Mouse (Mus musculus) stomach, embryonic 14.5 days (tissue): ENCODE data around the gene Sugp2. TPM values are rescaled to one million over a fixed set of nuclear protein-coding genes. Genes with fewer than 3 reads are reported as not detected.
A peak's percentile ranks its signal among the peaks of the same experiment; 100 is the strongest.

ENCODE experiments used
- ATAC-seq: fragments of 200-750 bp; cut with Nextera tagmentation; 2 replicates; pipeline ENCODE4 v1.8.0; 2017; ENCODE audit warnings: low read depth, moderate TSS enrichment; ENCODE audit not compliant: insufficient number of reproducible peaks, insufficient read depth, low FRiP score
- H3K27ac ChIP-seq: fragments of 300-500 bp; sonication (generic); 2 replicates; pipeline ENCODE4 v1.5.1; 2014; ENCODE audit warnings: mild to moderate bottlenecking, low read length, moderate library complexity, mixed read lengths
- H3K27me3 ChIP-seq: fragments of 300-500 bp; sonication (generic); 2 replicates; pipeline ENCODE4 v1.6.1; 2014; ENCODE audit warnings: low read length, control low read depth, mixed read lengths; ENCODE audit not compliant: control insufficient read depth, insufficient read depth
- H3K36me3 ChIP-seq: fragments of 300-500 bp; sonication (generic); 2 replicates; pipeline ENCODE4 v1.6.1; 2014; ENCODE audit warnings: mild to moderate bottlenecking, control low read depth, low read length, moderate library complexity, mixed read lengths; ENCODE audit not compliant: control insufficient read depth, insufficient read depth
- H3K4me1 ChIP-seq: fragments of 300-500 bp; sonication (generic); 2 replicates; pipeline ENCODE4 v1.6.1; 2014; ENCODE audit warnings: low read length, control low read depth, mixed read lengths; ENCODE audit not compliant: control insufficient read depth, insufficient read depth
- H3K4me2 ChIP-seq: fragments of 300-500 bp; sonication (generic); replicated peaks from 2 replicates; pipeline ENCODE4 v1.6.1; 2014; ENCODE audit warnings: low read depth, low read length, control low read depth
- H3K4me3 ChIP-seq: fragments of 300-500 bp; sonication (generic); 2 replicates; pipeline ENCODE4 v1.5.1; 2014; ENCODE audit warnings: low read depth, low read length, control low read depth
- H3K9ac ChIP-seq: fragments of 300-500 bp; sonication (generic); replicated peaks from 2 replicates; pipeline ENCODE4 v1.6.1; 2014; ENCODE audit warnings: low read depth, mild to moderate bottlenecking, control low read depth, low read length, moderate library complexity, mixed read lengths
- H3K9me3 ChIP-seq: fragments of 300-500 bp; sonication (generic); 2 replicates; pipeline ENCODE4 v1.6.1; 2016; ENCODE audit warnings: low read depth, low read length, control low read depth; ENCODE audit not compliant: control insufficient read depth
- WGBS: fragments of 180-500 bp; shearing (Covaris S2); extraction: QIAGEN DNeasy Blood & Tissue Kit; methylation state at CpG from one replicate; pipeline ENCODE4 v1.1.7; 2014; 5-methylcytosine and 5-hydroxymethylcytosine counted together
- polyA plus RNA-seq: library from polyadenylated mRNA; unstranded; fragments of >200 nt; fragmentation: Nextera tagmentation; extraction: Ambion mirVana; gene quantifications from 2 replicates; pipeline ENCODE4 v1.2.1, GENCODE M21; 2014

Sugp2 gene
- polyA plus RNA-seq, 1 experiment from 2014 or later: 30.7 TPM

DNA sequence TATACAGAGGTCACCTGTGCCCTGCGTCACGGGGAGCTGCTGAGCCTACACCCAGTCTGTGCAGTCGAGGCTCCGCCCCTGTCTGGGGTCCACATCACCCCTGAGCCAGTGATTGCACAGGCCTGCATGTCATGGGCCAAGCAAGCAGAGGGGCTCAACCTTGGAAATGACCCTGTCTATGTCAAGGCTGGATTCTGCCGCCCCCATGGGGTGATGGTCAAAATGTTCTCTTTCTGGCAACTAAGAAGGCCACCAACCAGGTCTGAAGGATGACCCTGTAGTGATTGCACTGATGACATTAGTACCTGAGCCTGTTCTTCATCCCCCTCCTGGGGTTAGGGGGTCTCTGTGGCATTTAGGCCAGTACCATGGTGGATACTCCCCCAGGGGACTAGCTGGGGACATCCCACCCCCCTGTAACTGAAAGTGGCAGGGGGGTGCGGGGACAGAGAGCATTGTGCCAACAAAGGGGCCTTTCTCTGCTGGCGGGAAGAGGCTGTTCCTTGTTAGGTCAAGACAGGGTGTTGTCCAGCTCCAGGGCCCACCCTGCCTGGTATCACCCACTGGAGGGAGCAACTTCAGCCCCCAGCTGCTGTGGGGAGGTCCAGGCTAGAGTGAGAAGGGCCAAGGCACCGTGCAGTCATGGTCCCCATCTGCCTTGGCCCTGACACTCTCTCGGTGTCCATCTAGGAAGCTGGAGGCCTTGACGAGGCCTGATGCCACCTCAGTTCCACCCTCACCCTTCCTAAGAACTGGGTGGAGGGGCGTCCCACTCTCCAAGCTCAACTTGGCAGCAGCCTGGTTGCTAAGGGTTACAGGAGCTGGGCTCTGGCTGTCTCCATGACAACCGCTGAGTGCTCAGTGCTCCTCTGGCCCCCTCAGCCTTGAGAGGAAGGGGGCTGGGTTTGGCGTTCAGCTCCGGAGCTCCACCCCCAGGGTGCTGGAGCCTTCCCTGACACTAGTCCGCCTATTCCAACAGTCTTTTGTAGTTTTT, 82.8 kb downstream of the Sugp2 start:
- peaks cover 16% of the 10 kb centered on the region for H3K36me3 ChIP-seq
- H3K27me3 ChIP-seq: no peaks in the 10 kb centered on the region
- H3K27ac ChIP-seq: peak overlapping the region; percentile 44; the same call in 1 of the 2 replicates
- H3K4me2 ChIP-seq: peak overlapping the region; percentile 74
- H3K9me3 ChIP-seq: no peaks in the 10 kb centered on the region
- WGBS: 12% methylated on average over 15 of the region's 15 CpGs
- H3K9ac ChIP-seq: peak overlapping the region; percentile 45; the same call in 1 of the 2 replicates
- peak; percentile 51; the same call in 1 of the 2 replicates for ATAC-seq
- H3K4me1 ChIP-seq: peaks cover 13% of the 10 kb centered on the region
- H3K4me3 ChIP-seq: peak overlapping the region; percentile 55

GRCm38 (mm10) chr8:70317872-70318271, 83.8 kb downstream of the Sugp2 start:
- ATAC-seq: no peak
- no peak overlapping the region for H3K9ac ChIP-seq
- peaks cover 13% of the 10 kb centered on the region for H3K4me1 ChIP-seq
- 91% methylated on average over 5 of the region's 5 CpGs for WGBS
- no peak overlapping the region for H3K4me2 ChIP-seq
- peaks cover 8% of the 10 kb centered on the region for H3K36me3 ChIP-seq
- no peak overlapping the region for H3K27ac ChIP-seq
- H3K4me3 ChIP-seq: no peak overlapping the region
- no peaks in the 10 kb centered on the region for H3K9me3 ChIP-seq
- H3K27me3 ChIP-seq: no peaks in the 10 kb centered on the region

GRCm38 (mm10) chr8:70323716-70324115, 89.7 kb downstream of the Sugp2 start:
- no peak overlapping the region for H3K4me2 ChIP-seq
- no peaks in the 10 kb centered on the region for H3K36me3 ChIP-seq
- no peaks in the 10 kb centered on the region for H3K4me1 ChIP-seq
- no peak overlapping the region for H3K9ac ChIP-seq
- WGBS: 86% methylated on average over 3 of the region's 3 CpGs
- no peaks in the 10 kb centered on the region for H3K27me3 ChIP-seq
- H3K4me3 ChIP-seq: no peak overlapping the region
- no peaks in the 10 kb centered on the region for H3K9me3 ChIP-seq
- no peak overlapping the region for H3K27ac ChIP-seq
- ATAC-seq: no peak

DNA sequence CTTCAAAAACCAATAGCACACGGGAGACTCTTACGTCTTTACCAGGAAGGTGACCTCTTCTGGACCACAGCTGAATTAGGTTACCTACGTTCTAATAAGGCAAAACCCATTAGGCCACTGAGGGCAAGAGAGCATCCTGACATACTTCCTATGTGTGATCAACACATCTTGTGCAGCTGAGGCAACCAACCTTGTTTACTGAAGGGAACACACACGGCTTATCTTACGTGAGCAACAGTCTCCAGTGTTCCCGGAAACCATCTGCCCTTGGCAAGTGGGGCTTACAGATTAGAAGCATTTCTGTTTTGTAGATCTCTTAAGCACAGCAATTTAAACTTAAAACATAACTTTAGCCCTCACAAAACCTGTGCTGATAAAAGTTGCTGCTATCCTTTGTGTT, 93.5 kb downstream of the Sugp2 start:
- no peaks in the 10 kb centered on the region for H3K9me3 ChIP-seq
- WGBS: 93% methylated on average over 6 of the region's 6 CpGs
- H3K36me3 ChIP-seq: peaks cover 14% of the 10 kb centered on the region; the same call in 1 of the 2 replicates
- H3K9ac ChIP-seq: no peak overlapping the region
- H3K4me3 ChIP-seq: no peak overlapping the region
- no peak for ATAC-seq
- no peak overlapping the region for H3K27ac ChIP-seq
- H3K4me1 ChIP-seq: peaks cover 13% of the 10 kb centered on the region
- no peak overlapping the region for H3K4me2 ChIP-seq
- H3K27me3 ChIP-seq: no peaks in the 10 kb centered on the region

- Histone ChIP-seq H3K4me2 (peak within 1 kb of the TSS; percentile 32; the same call in 1 of the 2 replicates), H3K27ac (no peak within 1 kb of the TSS), H3K27me3 (no peaks in the 10 kb centered on the region), H3K4me3 (peak within 1 kb of the TSS; percentile 8; the same call in 1 of the 2 replicates), H3K36me3 (peaks cover 31% of the 10 kb centered on the region), H3K4me1 (peaks cover 13% of the 10 kb centered on the region), H3K9ac (no peak within 1 kb of the TSS; the same call in none of the 2 replicates), H3K9me3 (no peaks in the 10 kb centered on the region)
- WGBS: 33% methylated on average over 14 of the region's 14 CpGs
- no peak for ATAC-seq
Observed at GRCm38 (mm10) chr8:70329124-70329834, 95.3 kb downstream of the Sugp2 start, which contains the start of gene Gdf1. Gdf1 (plus strand) TSS chr8:70329817.

Other genes starting within 250 kb of the Sugp2 start
- 46.5 and 49.6 TPM in 2 replicates for gene Gatad2a, start 237.8 kb upstream of the Sugp2 start, polyA plus RNA-seq
- gene Mau2, start 191.5 kb upstream of the Sugp2 start, polyA plus RNA-seq: 53.4 and 58.5 TPM in 2 replicates
- gene Sugp1, start 191.4 kb upstream of the Sugp2 start, polyA plus RNA-seq: 35.3 and 40.1 TPM in 2 replicates
- gene Tm6sf2, start 161.3 kb upstream of the Sugp2 start, polyA plus RNA-seq: 0.70 and 2.0 TPM in 2 replicates
- gene Hapln4, start 150.8 kb upstream of the Sugp2 start, polyA plus RNA-seq: not detected in 2 replicates
- gene Ncan, start 113.4 kb upstream of the Sugp2 start, polyA plus RNA-seq: 1.9 and 2.1 TPM in 2 replicates
- gene Nr2c2ap, start 102.9 kb upstream of the Sugp2 start, polyA plus RNA-seq: 28.5 and 29.1 TPM in 2 replicates
- gene Rfxank, start 95.1 kb upstream of the Sugp2 start, polyA plus RNA-seq: 12.1 and 20.0 TPM in 2 replicates
- 45.9 and 57.4 TPM in 2 replicates for gene Borcs8, start 94.7 kb upstream of the Sugp2 start, polyA plus RNA-seq
- 0.32 TPM in 1 of 2 replicates, not detected in the other for gene Mef2b, start 94.5 kb upstream of the Sugp2 start, polyA plus RNA-seq
- 45.3 and 49.4 TPM in 2 replicates for gene Tmem161a, start 61.9 kb upstream of the Sugp2 start, polyA plus RNA-seq
- gene Slc25a42, start 21.9 kb upstream of the Sugp2 start, polyA plus RNA-seq: 3.9 and 4.2 TPM in 2 replicates
- gene Armc6, start 240 bp downstream of the Sugp2 start, polyA plus RNA-seq: 23.2 and 27.0 TPM in 2 replicates
- gene Homer3, start 48.6 kb downstream of the Sugp2 start, polyA plus RNA-seq: 30.8 and 33.7 TPM in 2 replicates
- 44.3 and 45.0 TPM in 2 replicates for gene Ddx49, start 68.3 kb downstream of the Sugp2 start, polyA plus RNA-seq
- gene Cope, start 68.3 kb downstream of the Sugp2 start, polyA plus RNA-seq: 320 and 341 TPM in 2 replicates
- 5.4 and 5.7 TPM in 2 replicates for gene Cers1, start 81.5 kb downstream of the Sugp2 start, polyA plus RNA-seq
- 0.35 and 1.6 TPM in 2 replicates for gene Gdf1, start 95.6 kb downstream of the Sugp2 start, polyA plus RNA-seq
- gene Upf1, start 119.1 kb downstream of the Sugp2 start, polyA plus RNA-seq: 17.0 and 17.1 TPM in 2 replicates
- gene Comp, start 139.3 kb downstream of the Sugp2 start, polyA plus RNA-seq: 0.38 TPM in 1 of 2 replicates, not detected in the other
- gene Crtc1, start 205.4 kb downstream of the Sugp2 start, polyA plus RNA-seq: 21.6 and 23.0 TPM in 2 replicates
- gene Klhl26, start 242.7 kb downstream of the Sugp2 start, polyA plus RNA-seq: 20.9 and 22.1 TPM in 2 replicates